Mouse (Mus musculus) splenic B cell, adult 2 months (primary cell): ENCODE data around the gene Arhgap23.

Source experiments
- DNase-seq: peaks from one replicate; pipeline ENCODE4 v3.0.0-alpha.2; 2011; ENCODE audit warnings: low read depth, low spot score
- H3K27me3 ChIP-seq: 2 replicates; pipeline ENCODE4 v1.6.1; 2012; ENCODE audit warnings: mild to moderate bottlenecking, low read length, moderate library complexity, mixed read lengths; ENCODE audit not compliant: control insufficient read depth, poor library complexity, insufficient read depth, severe bottlenecking
- H3K36me3 ChIP-seq: 2 replicates; pipeline ENCODE4 v1.6.1; 2012; ENCODE audit warnings: mild to moderate bottlenecking, low read length, moderate library complexity, mixed read lengths; ENCODE audit not compliant: control insufficient read depth, poor library complexity, insufficient read depth, severe bottlenecking

Gene Arhgap23

DNA sequence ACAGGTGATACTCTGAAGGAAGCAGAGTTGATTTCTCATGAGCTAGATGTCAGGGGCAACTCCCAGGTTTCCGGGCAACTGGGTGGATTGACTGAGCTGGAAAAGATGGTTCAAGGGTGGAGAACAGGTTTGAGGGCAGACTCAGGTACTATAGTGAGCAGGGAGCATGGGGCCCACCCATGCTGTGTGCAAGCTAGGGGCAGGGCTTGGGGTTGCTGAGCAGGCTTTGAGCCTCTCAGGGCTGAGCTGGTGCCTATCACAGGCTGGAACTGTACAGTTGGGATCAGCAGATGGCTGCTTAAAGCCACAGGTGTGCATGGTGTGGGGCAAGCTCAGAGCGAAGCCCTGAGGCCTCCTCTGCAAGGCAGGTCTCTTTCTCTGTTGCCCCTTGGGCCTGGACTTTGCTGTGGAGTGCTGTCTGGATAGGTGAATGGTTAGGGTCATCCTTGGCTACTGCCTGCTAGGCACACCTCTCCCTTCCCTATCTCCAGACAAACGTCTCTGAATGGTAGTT, 46.0 kb downstream of the Arhgap23 start:
- Histone ChIP-seq H3K36me3 (no peaks in the 10 kb centered on the region), H3K27me3 (no peaks in the 10 kb centered on the region)
- no peak for DNase-seq

- no peaks in the 10 kb centered on the region for H3K36me3 ChIP-seq
- DNase-seq: no peak
- H3K27me3 ChIP-seq: no peaks in the 10 kb centered on the region
Observed at GRCm38 (mm10) chr11:97462538-97462937, 47.2 kb downstream of the Arhgap23 start.

DNA sequence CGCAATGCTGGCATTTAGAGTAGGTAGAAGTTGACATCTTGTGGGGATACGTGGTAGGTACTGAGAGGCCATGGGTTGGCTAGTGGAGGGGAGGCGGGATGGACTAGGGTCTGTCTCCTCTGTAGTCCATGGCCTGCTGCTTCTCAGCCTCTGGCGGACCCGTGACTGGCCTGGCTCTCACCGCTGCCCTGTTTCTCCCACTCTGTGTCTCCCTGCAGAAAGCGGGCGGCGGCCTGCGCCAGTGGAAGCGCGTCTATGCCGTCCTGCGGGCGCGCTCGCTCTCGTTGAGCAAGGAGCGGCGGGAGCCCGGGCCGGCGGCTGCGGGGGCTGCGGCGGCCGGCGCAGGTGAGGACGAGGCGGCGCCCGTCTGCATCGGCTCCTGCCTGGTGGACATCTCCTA, 47.8 kb downstream of the Arhgap23 start:
- Histone ChIP-seq H3K27me3 (no peaks in the 10 kb centered on the region), H3K36me3 (no peaks in the 10 kb centered on the region)
- no peak for DNase-seq

DNA sequence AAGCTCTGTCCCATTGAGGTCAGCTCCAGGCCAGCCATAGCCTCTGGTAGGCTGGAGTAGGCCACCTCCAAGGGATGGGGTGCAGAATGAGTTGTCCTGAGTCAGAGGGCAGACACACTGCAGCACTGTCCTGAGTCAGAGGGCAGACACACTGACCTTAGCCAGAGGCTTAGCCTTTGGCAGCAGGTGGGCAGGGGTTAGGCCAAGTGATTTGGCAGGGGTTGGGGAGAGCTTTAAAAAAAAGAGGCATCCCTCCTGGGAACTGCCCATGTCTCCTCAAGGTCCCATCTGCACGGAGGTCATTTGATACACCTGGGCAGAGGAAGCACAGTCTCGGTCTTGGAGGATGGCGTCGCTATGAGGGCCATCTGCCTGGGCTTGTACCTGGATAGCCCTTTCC, 48.7 kb downstream of the Arhgap23 start:
- no peak for DNase-seq
- no peaks in the 10 kb centered on the region for H3K36me3 ChIP-seq
- H3K27me3 ChIP-seq: no peaks in the 10 kb centered on the region

GRCm38 (mm10) chr11:97465957-97466356, 50.6 kb downstream of the Arhgap23 start:
- no peaks in the 10 kb centered on the region for H3K36me3 ChIP-seq
- DNase-seq: no peak
- H3K27me3 ChIP-seq: no peaks in the 10 kb centered on the region

DNA sequence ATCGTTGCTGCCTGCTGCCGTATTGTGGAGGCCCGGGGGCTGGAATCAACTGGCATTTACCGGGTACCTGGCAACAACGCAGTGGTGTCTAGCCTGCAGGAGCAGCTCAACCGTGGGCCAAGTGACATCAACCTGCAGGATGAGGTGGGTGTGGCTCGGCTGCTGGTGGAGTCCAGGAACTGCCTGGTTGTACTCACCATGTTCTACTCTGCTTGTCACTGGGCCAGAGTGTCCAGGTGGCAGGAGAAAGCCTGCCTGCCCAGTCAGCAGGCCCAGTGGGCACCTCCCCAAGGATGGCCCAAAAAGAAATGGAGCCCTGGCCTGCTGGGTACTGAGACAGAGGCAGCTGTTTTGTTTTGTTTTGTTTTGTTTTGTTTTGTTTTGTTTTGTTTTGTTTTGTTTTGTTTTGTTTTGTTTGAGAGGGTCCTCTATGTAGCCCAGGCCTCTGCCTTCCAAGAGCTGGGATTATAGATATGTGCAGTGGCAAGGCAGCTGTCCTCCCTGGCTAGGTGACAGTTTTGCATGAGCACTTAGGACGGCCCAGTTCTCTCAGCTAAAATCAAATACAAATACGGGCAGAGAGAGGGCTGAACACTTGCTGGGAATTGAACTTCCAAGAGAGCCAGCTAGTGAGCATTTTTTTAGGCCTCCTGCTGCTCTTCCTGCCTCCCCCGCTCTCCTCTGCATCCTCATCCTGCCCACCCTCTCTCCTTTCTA, 51.3 kb downstream of the Arhgap23 start:
- no peak for DNase-seq
- no peaks in the 10 kb centered on the region for H3K27me3 ChIP-seq
- no peaks in the 10 kb centered on the region for H3K36me3 ChIP-seq

- Histone ChIP-seq H3K27me3 (no peaks in the 10 kb centered on the region), H3K36me3 (no peaks in the 10 kb centered on the region)
- peak; percentile 91 for DNase-seq
Observed at GRCm38 (mm10) chr11:97468639-97469287, 53.4 kb downstream of the Arhgap23 start.

GRCm38 (mm10) chr11:97469828-97470227, 54.5 kb downstream of the Arhgap23 start:
- Histone ChIP-seq H3K27me3 (no peaks in the 10 kb centered on the region), H3K36me3 (no peaks in the 10 kb centered on the region)
- no peak for DNase-seq

DNA sequence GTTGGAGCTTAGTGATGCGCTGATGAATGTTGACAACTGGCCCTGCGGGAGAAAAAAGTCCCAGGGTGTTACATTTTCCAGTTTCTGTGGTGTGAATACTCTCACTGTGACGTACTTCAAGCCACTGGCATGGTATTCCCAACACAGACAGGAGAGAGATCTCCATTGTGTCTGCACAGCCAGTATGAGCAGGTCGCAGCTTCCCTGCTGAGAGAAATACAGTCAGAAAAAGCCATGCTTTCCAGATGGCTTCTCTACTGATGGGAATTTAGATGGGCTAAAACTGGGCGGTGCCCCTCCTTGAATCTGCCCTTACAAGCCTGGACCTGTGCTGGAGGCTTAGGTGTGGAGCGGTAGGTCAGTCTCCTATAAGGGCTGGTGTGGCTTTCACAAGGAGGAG, 55.9 kb downstream of the Arhgap23 start:
- Histone ChIP-seq H3K36me3 (no peaks in the 10 kb centered on the region), H3K27me3 (no peaks in the 10 kb centered on the region)
- no peak for DNase-seq

- no peaks in the 10 kb centered on the region for H3K36me3 ChIP-seq
- peak; percentile 83 for DNase-seq
- H3K27me3 ChIP-seq: no peaks in the 10 kb centered on the region
Observed at GRCm38 (mm10) chr11:97476334-97477095, 61.2 kb downstream of the Arhgap23 start.

DNA sequence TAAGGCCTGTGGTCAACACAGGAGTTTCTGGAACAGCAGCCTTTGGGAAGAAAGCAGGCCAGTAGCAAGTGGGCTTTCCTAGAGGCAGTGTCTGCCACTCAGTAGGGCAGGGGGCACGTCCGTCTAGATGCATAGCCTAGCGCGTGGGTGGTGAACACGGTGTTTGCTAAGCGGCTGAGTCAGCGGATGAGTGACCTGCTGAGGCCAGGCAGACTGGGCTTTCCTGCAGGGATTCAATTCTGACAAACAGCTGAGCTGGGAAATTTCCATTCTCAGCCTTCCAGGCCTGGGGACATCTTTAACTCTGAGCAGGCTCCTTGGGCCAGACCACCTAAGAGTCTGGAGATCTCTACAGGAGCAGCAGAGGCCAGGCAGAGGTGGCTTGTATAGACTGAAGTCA, 62.1 kb downstream of the Arhgap23 start:
- DNase-seq: no peak
- no peaks in the 10 kb centered on the region for H3K27me3 ChIP-seq
- H3K36me3 ChIP-seq: no peaks in the 10 kb centered on the region

DNA sequence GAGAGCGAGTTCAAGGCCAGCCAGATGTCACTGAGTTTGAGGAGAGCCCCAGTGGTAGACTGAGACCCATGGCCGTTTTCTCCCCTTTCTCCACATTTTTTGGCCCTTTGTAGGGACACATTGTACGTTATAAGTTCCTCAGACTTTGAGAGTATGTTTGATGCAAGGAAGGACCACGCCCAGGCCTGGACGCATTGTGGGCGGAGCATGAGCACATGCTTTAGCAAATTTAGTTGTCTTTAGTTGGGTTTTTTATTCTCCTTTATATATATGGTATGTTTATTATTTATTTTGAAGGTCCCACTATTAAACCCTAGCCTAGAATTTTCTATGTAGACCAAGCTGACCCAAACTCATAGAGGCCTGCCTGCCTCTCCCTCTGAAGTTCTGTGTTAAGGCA, 63.0 kb downstream of the Arhgap23 start:
- no peak for DNase-seq
- H3K36me3 ChIP-seq: no peaks in the 10 kb centered on the region

DNA sequence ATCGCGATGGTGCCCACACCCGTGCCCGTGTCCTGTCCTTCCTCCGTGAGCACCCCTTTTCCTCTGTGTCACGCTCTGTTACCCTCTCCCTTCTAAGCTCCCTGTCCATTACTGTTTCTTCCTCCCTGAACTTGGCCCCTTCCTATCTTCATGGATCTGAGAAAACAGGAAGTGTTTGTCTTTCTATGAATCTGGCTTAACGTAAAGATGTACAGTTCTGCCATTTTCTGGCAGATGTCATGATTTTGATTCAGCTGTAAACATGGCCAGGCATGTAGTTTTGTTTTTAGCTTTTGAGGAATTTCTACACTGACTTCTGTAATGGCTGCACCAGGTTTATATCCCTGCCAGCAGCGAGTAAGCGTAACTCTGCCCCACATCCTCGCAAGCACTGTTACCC, 63.8 kb downstream of the Arhgap23 start:
- Histone ChIP-seq H3K36me3 (no peaks in the 10 kb centered on the region), H3K27me3 (no peaks in the 10 kb centered on the region)
- no peak for DNase-seq

More for the DNA sequence above, 63.0 kb downstream of the Arhgap23 start:
- no peaks in the 10 kb centered on the region for H3K27me3 ChIP-seq

- peak; percentile 24 for DNase-seq
- Histone ChIP-seq H3K36me3 (no peaks in the 10 kb centered on the region), H3K27me3 (no peaks in the 10 kb centered on the region)
Observed at GRCm38 (mm10) chr11:97479824-97480223, 64.5 kb downstream of the Arhgap23 start.

- no peaks in the 10 kb centered on the region for H3K36me3 ChIP-seq
- no peak for DNase-seq
- H3K27me3 ChIP-seq: no peaks in the 10 kb centered on the region
Observed at GRCm38 (mm10) chr11:97485661-97486060, 70.3 kb downstream of the Arhgap23 start.
